Mouse (Mus musculus) CH12.LX (cell line): Measurements from ENCODE around the gene Sh2d1b2.

Source experiments
- CTCF ChIP-seq, 2 experiments: IDR thresholded peaks in 1 of 2; conservative IDR thresholded peaks in 1 of 2; 2 replicates each; pipeline ENCODE4 v1.5.1; 2011 to 2012; ENCODE audit warnings: low read depth in 2 of 2, low read length in 2 of 2, improper control_type of control experiment in 1 of 2, inconsistent platforms in 1 of 2, mild to moderate bottlenecking in 1 of 2, moderate library complexity in 1 of 2
- E2F4 ChIP-seq: IDR thresholded peaks from 2 replicates; pipeline ENCODE4 v1.6.1; 2011; ENCODE audit warnings: low read depth, low read length, improper control_type of control experiment; ENCODE audit not compliant: insufficient replicate concordance
- EP300 ChIP-seq: IDR thresholded peaks from 2 replicates; pipeline ENCODE4 v1.6.1; 2011; ENCODE audit warnings: low read length, improper control_type of control experiment
- ETS1 ChIP-seq: conservative IDR thresholded peaks from 2 replicates; pipeline ENCODE4 v1.6.1; 2012; ENCODE audit warnings: low read depth, mild to moderate bottlenecking, inconsistent platforms, low read length, improper control_type of control experiment, moderate library complexity
- JUND ChIP-seq: conservative IDR thresholded peaks from 2 replicates; pipeline ENCODE4 v1.6.1; 2011; ENCODE audit warnings: low read depth, low read length, improper control_type of control experiment
- RCOR1 ChIP-seq: conservative IDR thresholded peaks from 2 replicates; pipeline ENCODE4 v1.6.1; 2012; ENCODE audit warnings: low read depth, mild to moderate bottlenecking, inconsistent platforms, low read length, improper control_type of control experiment
- UBTF ChIP-seq: IDR thresholded peaks from 2 replicates; pipeline ENCODE4 v1.6.1; 2012; ENCODE audit warnings: low read depth, mild to moderate bottlenecking, inconsistent platforms, low read length, improper control_type of control experiment, moderate library complexity
- USF1 ChIP-seq: IDR thresholded peaks from 2 replicates; pipeline ENCODE4 v1.6.1; 2014; ENCODE audit warnings: low read depth, mild to moderate bottlenecking, inconsistent platforms, low read length, improper control_type of control experiment

DNA sequence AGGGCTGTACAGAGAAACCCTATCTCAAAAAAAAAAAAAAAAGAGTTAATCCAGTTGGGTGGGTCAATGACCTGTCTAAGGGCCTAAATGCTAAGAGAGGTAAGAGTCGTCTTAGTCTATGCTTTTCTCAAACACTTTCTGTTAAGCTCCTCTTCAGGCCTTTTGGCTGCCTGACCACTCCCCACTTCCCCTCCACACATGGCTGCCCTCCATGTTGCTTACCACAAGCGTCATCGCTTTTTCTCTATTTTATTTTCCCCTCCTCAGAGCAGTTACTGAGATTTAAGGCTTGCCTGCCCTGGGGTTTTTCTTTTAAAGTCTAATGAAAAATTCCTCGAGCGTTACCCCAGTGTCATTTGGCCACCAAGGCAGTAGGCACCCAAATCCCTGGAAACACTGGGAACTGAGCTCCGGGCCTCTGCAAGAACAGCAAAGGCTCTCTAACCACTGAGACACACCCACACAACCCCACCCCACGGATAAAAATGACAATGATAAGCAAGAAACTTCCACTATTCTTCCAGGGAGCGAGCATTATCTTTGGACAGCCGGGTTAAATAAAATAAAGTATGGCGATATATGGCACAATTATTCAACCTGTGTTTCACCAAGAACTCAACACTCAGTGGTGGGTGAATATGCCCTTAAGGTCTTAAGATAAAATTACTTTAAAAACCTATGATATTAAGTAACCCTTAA is 19.2 kb upstream of the Sh2d1b2 start:
- TF ChIP-seq USF1 (no peak), RCOR1 (no peak), EP300 (no peak), ETS1 (no peak), JUND (no peak), UBTF (no peak), E2F4 (no peak), CTCF (conservative IDR thresholded peaks at IDR 0.05 in 1 of 2, IDR thresholded peaks at IDR 0.05 in 1 of 2; ENCODE audit: low read depth in 2 of 2, low read length in 2 of 2) (no peak)
